Mouse (Mus musculus) MEL (cell line): ENCODE results near the gene Rfpl4b. TPM values are rescaled to one million over a fixed set of nuclear protein-coding genes. Genes with fewer than 3 reads are reported as not detected.

ENCODE experiments used
- DNase-seq: peaks from one replicate; pipeline ENCODE4 v3.0.0; 2011; ENCODE audit warnings: low read depth, low spot score
- H3K27ac ChIP-seq: 2 replicates; pipeline ENCODE4 v1.5.1; 2012; ENCODE audit warnings: low read depth, mild to moderate bottlenecking, control low read depth, low read length, moderate library complexity; ENCODE audit not compliant: control insufficient read depth
- H3K27me3 ChIP-seq, 2 experiments: fragments of 150-350 bp in 1 of 2; sonication (generic) in 1 of 2; 2 replicates each; pipeline ENCODE4 v1.6.1; 2012; ENCODE audit warnings: low read length in 2 of 2, mild to moderate bottlenecking in 2 of 2, improper control_type of control experiment in 1 of 2, moderate library complexity in 1 of 2; ENCODE audit not compliant: insufficient read depth in 2 of 2, control insufficient read depth in 1 of 2
- H3K36me3 ChIP-seq, 2 experiments: 2 replicates each; pipeline ENCODE4 v1.6.1; 2012 to 2014; ENCODE audit warnings: low read length in 2 of 2, improper control_type of control experiment in 1 of 2, inconsistent platforms in 1 of 2, mild to moderate bottlenecking in 1 of 2; ENCODE audit not compliant: insufficient read depth in 2 of 2, control insufficient read depth in 1 of 2
- H3K4me1 ChIP-seq, 2 experiments: fragments of 150-350 bp in 1 of 2; sonication (generic) in 1 of 2; 2 replicates each; pipeline ENCODE4 v1.6.1; 2012; ENCODE audit warnings: low read length in 2 of 2, improper control_type of control experiment in 1 of 2, mild to moderate bottlenecking in 1 of 2; ENCODE audit not compliant: insufficient read depth in 2 of 2, control insufficient read depth in 1 of 2
- H3K4me3 ChIP-seq, 2 experiments: fragments of 150-350 bp in 1 of 2; sonication (generic) in 1 of 2; 2 replicates each; pipeline ENCODE4 v1.5.1; 2012; ENCODE audit warnings: low read depth in 2 of 2, low read length in 2 of 2, mild to moderate bottlenecking in 2 of 2, moderate library complexity in 2 of 2, control low read depth in 1 of 2, improper control_type of control experiment in 1 of 2; ENCODE audit not compliant: control insufficient read depth in 1 of 2, insufficient read depth in 1 of 2
- H3K79me2 ChIP-seq: 2 replicates; pipeline ENCODE4 v1.6.1; 2012; ENCODE audit warnings: mild to moderate bottlenecking, low read length, moderate library complexity; ENCODE audit not compliant: control insufficient read depth, poor library complexity, insufficient read depth
- H3K9ac ChIP-seq: 2 replicates; pipeline ENCODE4 v1.6.1; 2012; ENCODE audit warnings: low read depth, mild to moderate bottlenecking, control low read depth, low read length, moderate library complexity; ENCODE audit not compliant: control insufficient read depth, poor library complexity, severe bottlenecking
- H3K9me3 ChIP-seq: fragments of 150-350 bp; sonication (generic); replicated peaks from 2 replicates; pipeline ENCODE4 v1.6.1; 2012; ENCODE audit warnings: mild to moderate bottlenecking, low read length, improper control_type of control experiment, moderate library complexity; ENCODE audit not compliant: insufficient read depth
- CHD1 ChIP-seq: IDR thresholded peaks from 2 replicates; pipeline ENCODE4 v1.6.1; 2012; ENCODE audit warnings: low read depth, mild to moderate bottlenecking, inconsistent platforms, low read length, improper control_type of control experiment
- CTCF ChIP-seq, 3 experiments: IDR thresholded peaks in 2 of 3; conservative IDR thresholded peaks in 1 of 3; 2 replicates each; pipeline ENCODE4 v1.5.1; 2011 to 2012; ENCODE audit warnings: low read length in 3 of 3, low read depth in 2 of 3, mild to moderate bottlenecking in 2 of 3, improper control_type of control experiment in 1 of 3, inconsistent platforms in 1 of 3, mixed read lengths in 1 of 3, moderate library complexity in 1 of 3; ENCODE audit not compliant: control insufficient read depth in 1 of 3, insufficient read depth in 1 of 3, poor library complexity in 1 of 3, severe bottlenecking in 1 of 3
- ELF1 ChIP-seq: IDR thresholded peaks from 2 replicates; pipeline ENCODE4 v1.6.1; 2014; ENCODE audit warnings: low read depth, mild to moderate bottlenecking, inconsistent platforms, low read length, improper control_type of control experiment, moderate library complexity
- EP300 ChIP-seq, 2 experiments: IDR thresholded peaks; 2 replicates each; pipeline ENCODE4 v1.6.1; 2011; ENCODE audit warnings: improper control_type of control experiment in 2 of 2, low read length in 2 of 2, low read depth in 1 of 2, mild to moderate bottlenecking in 1 of 2
- GABPA ChIP-seq: IDR thresholded peaks from 2 replicates; pipeline ENCODE4 v1.6.1; 2012; ENCODE audit warnings: low read depth, mild to moderate bottlenecking, inconsistent platforms, low read length, improper control_type of control experiment, moderate library complexity
- HCFC1 ChIP-seq: IDR thresholded peaks from 2 replicates; pipeline ENCODE4 v1.6.1; 2012; ENCODE audit warnings: low read depth, mild to moderate bottlenecking, inconsistent platforms, low read length, improper control_type of control experiment, moderate library complexity
- MAZ ChIP-seq: IDR thresholded peaks from 2 replicates; pipeline ENCODE4 v1.6.1; 2012; ENCODE audit warnings: low read depth, mild to moderate bottlenecking, inconsistent platforms, low read length, improper control_type of control experiment
- MEF2A ChIP-seq: IDR thresholded peaks from 2 replicates; pipeline ENCODE4 v1.6.1; 2014; ENCODE audit warnings: low read depth, mild to moderate bottlenecking, inconsistent platforms, low read length, improper control_type of control experiment; ENCODE audit not compliant: poor library complexity, insufficient replicate concordance, severe bottlenecking; ENCODE audit errors: extremely low read depth
- MXI1 ChIP-seq: IDR thresholded peaks from 2 replicates; pipeline ENCODE4 v1.6.1; 2011; ENCODE audit warnings: mild to moderate bottlenecking, low read depth, low read length, improper control_type of control experiment
- MYC ChIP-seq: IDR thresholded peaks from 2 replicates; pipeline ENCODE4 v1.6.1; 2011; ENCODE audit warnings: low read depth, mild to moderate bottlenecking, low read length, improper control_type of control experiment, moderate library complexity
- NELFE ChIP-seq: IDR thresholded peaks from 2 replicates; pipeline ENCODE4 v1.6.1; 2011; ENCODE audit warnings: low read depth, low read length, improper control_type of control experiment
- NRF1 ChIP-seq: IDR thresholded peaks from 2 replicates; pipeline ENCODE4 v1.6.1; 2014; ENCODE audit warnings: low read depth, mild to moderate bottlenecking, inconsistent platforms, low read length, improper control_type of control experiment, moderate library complexity; ENCODE audit not compliant: poor library complexity, insufficient read depth, severe bottlenecking
- POLR2AphosphoS2 ChIP-seq: IDR thresholded peaks from 2 replicates; pipeline ENCODE4 v1.6.1; 2011; ENCODE audit warnings: low read length, improper control_type of control experiment
- POLR2AphosphoS5 ChIP-seq: IDR thresholded peaks from 2 replicates; pipeline ENCODE4 v1.6.1; 2012; ENCODE audit warnings: low read depth, borderline replicate concordance, mild to moderate bottlenecking, inconsistent platforms, low read length, moderate library complexity, mixed read lengths
- RAD21 ChIP-seq: IDR thresholded peaks from 2 replicates; pipeline ENCODE4 v1.6.1; 2011; ENCODE audit warnings: mild to moderate bottlenecking, low read depth, low read length, improper control_type of control experiment
- RCOR1 ChIP-seq: IDR thresholded peaks from 2 replicates; pipeline ENCODE4 v1.6.1; 2012; ENCODE audit warnings: low read depth, mild to moderate bottlenecking, inconsistent platforms, low read length, improper control_type of control experiment
- SIN3A ChIP-seq: IDR thresholded peaks from 2 replicates; pipeline ENCODE4 v1.6.1; 2012; ENCODE audit warnings: low read length, improper control_type of control experiment, inconsistent platforms
- SMC3 ChIP-seq: IDR thresholded peaks from 2 replicates; pipeline ENCODE4 v1.6.1; 2011; ENCODE audit warnings: low read depth, low read length, improper control_type of control experiment
- TAL1 ChIP-seq: IDR thresholded peaks from 2 replicates; pipeline ENCODE4 v1.6.1; 2012; ENCODE audit warnings: mild to moderate bottlenecking, inconsistent platforms, low read length, moderate library complexity, mixed read lengths
- TBP ChIP-seq: IDR thresholded peaks from 2 replicates; pipeline ENCODE4 v1.8.0; 2011; ENCODE audit warnings: low read depth, low read length, improper control_type of control experiment
- UBTF ChIP-seq: IDR thresholded peaks from 2 replicates; pipeline ENCODE4 v1.6.1; 2012; ENCODE audit warnings: low read depth, mild to moderate bottlenecking, inconsistent platforms, low read length, improper control_type of control experiment, moderate library complexity, borderline replicate concordance; ENCODE audit not compliant: insufficient read depth
- USF1 ChIP-seq: IDR thresholded peaks from 2 replicates; pipeline ENCODE4 v1.6.1; 2014; ENCODE audit warnings: low read depth, mild to moderate bottlenecking, inconsistent platforms, low read length, improper control_type of control experiment, moderate library complexity
- USF2 ChIP-seq, 2 experiments: IDR thresholded peaks; 2 replicates each; pipeline ENCODE4 v1.6.1; 2011 to 2012; ENCODE audit warnings: improper control_type of control experiment in 2 of 2, low read length in 2 of 2, borderline replicate concordance in 1 of 2, inconsistent platforms in 1 of 2, low read depth in 1 of 2, mild to moderate bottlenecking in 1 of 2; ENCODE audit not compliant: insufficient read depth in 1 of 2
- ZC3H11A ChIP-seq: IDR thresholded peaks from 2 replicates; pipeline ENCODE4 v1.6.1; 2012; ENCODE audit warnings: low read depth, mild to moderate bottlenecking, inconsistent platforms, low read length, improper control_type of control experiment
- ZKSCAN1 ChIP-seq: IDR thresholded peaks from 2 replicates; pipeline ENCODE4 v1.6.1; 2012; ENCODE audit warnings: low read depth, mild to moderate bottlenecking, inconsistent platforms, low read length, improper control_type of control experiment, moderate library complexity
- ZMIZ1 ChIP-seq: IDR thresholded peaks from 2 replicates; pipeline ENCODE4 v1.6.1; 2012; ENCODE audit warnings: low read depth, mild to moderate bottlenecking, inconsistent platforms, low read length, improper control_type of control experiment, moderate library complexity
- polyA plus RNA-seq, 2 experiments: library from polyadenylated mRNA; stranded (reverse) in 1 of 2; unstranded in 1 of 2; fragments of >175 nt in 1 of 2; fragments of >200 nt in 1 of 2; gene quantifications; 2 replicates each; pipeline versions ENCODE4 v1.2.1 to v1.2.4; 2012; ENCODE audit warnings: low replicate concordance in 2 of 2, low read depth in 1 of 2; ENCODE audit not compliant: insufficient read length in 2 of 2, insufficient read depth in 1 of 2, missing spikeins in 1 of 2
- total RNA-seq: library from RNA; depleted of rRNA; stranded (reverse); fragments of 300-350 nt; gene quantifications from 2 replicates; pipeline ENCODE4 v1.2.3, GENCODE M21; 2012

Rfpl4b gene
- total and polyA plus RNA-seq, 3 experiments = not detected

- TF ChIP-seq RAD21 (peak; percentile 34), MYC (no peak), USF1 (no peak), CHD1 (no peak), NRF1 (no peak), ZKSCAN1 (no peak), POLR2AphosphoS2 (no peak), EP300 (IDR thresholded peaks at IDR 0.05; ENCODE audit: low read depth in 1 of 2, low read length in 2 of 2) (no peak), CTCF (IDR thresholded peaks at IDR 0.05 in 2 of 3, conservative IDR thresholded peaks at IDR 0.05 in 1 of 3; ENCODE audit: control insufficient read depth in 1 of 3, insufficient read depth in 1 of 3, low read depth in 2 of 3, low read length in 3 of 3, poor library complexity in 1 of 3, severe bottlenecking in 1 of 3) (peak; percentile 46 to 72 (median 48)), ZC3H11A (peak; percentile 16; the same call in 1 of the 2 replicates), TBP (no peak), ELF1 (no peak), UBTF (no peak), SMC3 (peak; percentile 46), USF2 (IDR thresholded peaks at IDR 0.05; ENCODE audit: borderline replicate concordance in 1 of 2, insufficient read depth in 1 of 2, low read depth in 1 of 2, low read length in 2 of 2) (no peak), MAZ (no peak), MEF2A (no peak), ZMIZ1 (no peak), TAL1 (no peak), NELFE (no peak), RCOR1 (no peak), HCFC1 (no peak), GABPA (no peak), POLR2AphosphoS5 (no peak), SIN3A (no peak), MXI1 (no peak)
- H3K9ac ChIP-seq = no peak overlapping the region
- no peak overlapping the region for H3K27ac ChIP-seq
- no peaks in the 10 kb centered on the region for H3K4me1 ChIP-seq
- H3K9me3 ChIP-seq = no peaks in the 10 kb centered on the region
- no peaks in the 10 kb centered on the region for H3K27me3 ChIP-seq
- H3K36me3 ChIP-seq = no peaks in the 10 kb centered on the region
- no peak overlapping the region for H3K4me3 ChIP-seq
- DNase-seq = peak; percentile 3
- H3K79me2 ChIP-seq = no peaks in the 10 kb centered on the region
Observed at GRCm38 (mm10) chr10:38848884-38849499, 27.4 kb upstream of the Rfpl4b start.
